Mouse (Mus musculus) cerebellum, adult 18-20 months (tissue): Measurements from ENCODE around the gene Akr1c12.
A peak's percentile ranks its signal among the peaks of the same experiment; 100 is the strongest.
"Not testable (repeated sequence)": the region's sequence is repeated elsewhere in the genome, so short reads cannot be mapped to it uniquely, and the experiment has no call there.

Experiments
- DNase-seq, 2 experiments: peaks; one replicate each; pipeline ENCODE4 v3.0.0; 2021

Akr1c12 gene

GRCm38 (mm10) chr13:4279284-4279683 is at the start of gene Akr1c12:
Gene Akr1c12, minus strand, starts transcription at chr13:4279433.
- no peak for DNase-seq

DNA sequence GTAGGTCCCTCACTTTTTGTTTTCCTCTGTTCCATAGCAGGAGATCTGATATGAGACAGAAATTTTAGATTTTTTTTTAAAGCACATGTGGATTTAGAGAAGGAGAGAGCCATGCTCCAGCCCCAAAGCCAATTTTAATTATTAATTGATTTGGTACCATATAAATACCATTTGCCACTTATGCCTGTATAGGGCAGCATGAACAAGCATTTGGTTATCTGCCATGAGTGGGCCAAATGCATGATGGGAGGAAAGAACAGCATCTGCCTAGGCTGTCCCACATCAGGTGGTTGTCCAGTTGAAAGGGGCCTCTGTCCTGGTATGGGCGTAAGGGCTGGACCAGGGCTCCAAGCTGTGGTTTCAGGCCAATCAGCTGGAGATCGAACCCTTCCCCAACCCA is 39.5 kb upstream of the Akr1c12 start:
- DNase-seq: no peak

GRCm38 (mm10) chr13:4313907-4314306 is 34.7 kb upstream of the Akr1c12 start:
- DNase-seq: no peak

DNA sequence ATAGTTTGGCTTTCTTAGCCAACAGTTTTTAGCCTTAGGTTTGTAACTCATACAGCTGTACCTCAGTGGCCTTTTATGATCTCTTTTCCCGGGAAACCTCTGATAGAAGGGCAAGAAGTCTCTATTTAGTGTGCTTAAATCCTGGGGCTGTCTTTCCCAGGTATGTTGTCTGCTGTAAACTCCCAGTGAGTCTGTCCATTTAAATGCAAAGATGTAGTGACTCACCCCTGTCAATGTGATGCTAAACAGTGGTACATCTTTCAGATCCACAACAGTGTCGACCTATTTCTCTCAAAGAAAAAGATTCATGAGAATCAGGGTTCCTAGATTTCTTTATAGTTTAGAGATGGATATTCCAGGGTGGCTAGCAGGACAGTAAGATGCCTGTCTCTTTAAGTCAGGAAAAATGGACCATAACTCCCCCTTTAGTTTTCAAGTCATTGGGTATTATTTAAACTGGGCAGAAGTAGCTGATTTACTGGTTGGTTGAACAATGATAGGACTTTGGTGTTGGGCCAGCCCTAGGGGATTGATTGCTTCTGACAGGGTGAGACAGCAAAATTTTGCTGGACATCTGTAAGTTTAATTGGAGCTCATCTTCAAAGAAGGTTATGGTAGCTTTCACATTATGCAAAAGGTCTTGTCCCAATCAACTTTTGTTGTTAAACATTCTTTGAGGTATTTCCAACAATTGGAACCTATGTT is 25.8 kb upstream of the Akr1c12 start:
- no peak for DNase-seq

GRCm38 (mm10) chr13:4296991-4297390 is 17.8 kb upstream of the Akr1c12 start:
- no peak for DNase-seq

DNA sequence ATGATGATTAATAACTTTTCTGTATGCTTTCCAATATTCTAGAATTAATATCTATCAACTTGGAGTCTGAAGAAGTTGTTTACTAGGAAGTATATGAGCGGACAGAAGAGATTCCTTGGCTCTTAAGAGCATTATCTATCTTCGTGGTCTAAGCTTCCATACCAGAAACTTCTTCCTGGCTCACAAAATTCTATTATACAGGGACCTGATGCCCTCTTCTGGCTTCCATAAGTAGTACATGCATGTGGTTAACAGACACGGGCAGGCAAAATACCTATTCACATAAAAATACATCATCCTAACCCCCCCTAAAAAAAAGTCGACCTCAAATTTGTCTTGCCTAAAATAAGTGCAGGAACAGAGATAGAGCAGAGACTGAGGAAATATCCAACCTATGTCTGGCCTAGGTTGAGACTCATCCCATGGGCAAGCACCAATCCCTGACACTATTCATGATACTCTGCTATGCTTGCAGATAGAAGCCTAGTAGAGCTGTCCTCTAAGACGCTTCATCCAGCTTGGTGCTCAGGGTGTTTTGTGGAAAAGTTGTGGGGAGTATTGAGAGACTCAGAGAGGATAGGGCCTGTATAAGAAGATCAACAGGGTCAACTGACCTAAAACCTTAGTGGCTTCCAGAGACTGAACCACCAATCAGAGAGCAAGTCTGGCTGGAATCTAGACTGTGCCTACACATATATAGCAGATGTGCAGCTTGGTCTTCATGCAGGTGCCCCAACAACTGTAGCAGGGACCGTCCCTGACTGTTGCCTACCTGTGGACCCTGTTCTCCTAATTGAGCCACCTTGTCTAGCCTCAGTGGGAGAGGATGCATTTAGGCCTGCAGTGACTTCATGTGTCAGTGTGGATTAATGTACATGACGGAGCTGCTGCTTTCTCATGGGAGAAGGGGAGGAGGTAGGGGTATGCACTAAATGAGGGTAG is 2.5 kb upstream of the Akr1c12 start:
- peak; percentile 4 for DNase-seq

DNA sequence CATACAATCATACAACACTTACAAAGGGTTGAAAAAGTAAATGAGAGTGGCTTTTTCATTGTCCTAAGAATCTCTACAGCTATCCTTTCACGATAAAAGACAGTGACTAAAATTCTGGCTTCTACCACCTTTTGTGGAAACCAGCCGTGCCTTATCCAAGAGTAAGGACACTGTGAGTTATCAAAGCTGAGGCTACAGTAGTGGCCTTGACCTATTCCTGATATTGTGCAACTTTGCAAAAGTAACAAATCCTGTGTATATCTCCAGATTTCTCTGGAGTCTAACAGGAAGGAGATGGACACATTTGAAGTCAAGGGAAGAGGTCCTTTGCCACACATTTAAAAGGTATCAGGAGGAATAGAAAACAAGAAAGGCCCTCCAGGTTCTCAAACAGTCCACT is 1.7 kb downstream of the Akr1c12 start:
- DNase-seq: no peak

- DNase-seq: no peak
These were observed 8.4 kb downstream of the Akr1c12 start for GRCm38 (mm10) chr13:4270860-4271259.

- not testable (repeated sequence) for DNase-seq
These were observed 13.8 kb downstream of the Akr1c12 start for GRCm38 (mm10) chr13:4265455-4265854.

GRCm38 (mm10) chr13:4265047-4265446 is 14.2 kb downstream of the Akr1c12 start:
- DNase-seq: no peak

GRCm38 (mm10) chr13:4264612-4265011 is 14.6 kb downstream of the Akr1c12 start:
- no peak for DNase-seq

DNA sequence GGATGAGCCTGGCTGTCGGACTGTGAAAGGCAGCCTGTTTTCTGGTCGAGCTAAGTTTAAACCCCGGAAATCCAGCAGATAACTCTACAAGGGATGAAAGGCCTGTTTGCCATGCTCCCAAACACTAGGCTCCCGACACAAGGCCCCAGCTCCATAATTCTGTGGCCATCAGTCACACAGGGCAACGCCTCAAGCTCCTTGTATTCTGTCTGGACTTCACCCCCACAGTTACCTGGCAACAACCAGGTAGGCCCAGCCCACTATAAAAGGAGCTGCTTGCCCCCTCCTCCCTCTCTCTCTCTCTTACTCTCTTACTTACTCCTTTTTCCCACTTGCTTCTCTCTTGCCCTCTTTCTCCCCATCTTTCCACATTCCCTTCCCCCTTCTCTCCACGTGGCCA is 21.9 kb downstream of the Akr1c12 start:
- DNase-seq: no peak

- DNase-seq: not testable (repeated sequence)
These were observed 22.3 kb downstream of the Akr1c12 start for GRCm38 (mm10) chr13:4256894-4257293.

- DNase-seq: no peak
These were observed 29.9 kb downstream of the Akr1c12 start for GRCm38 (mm10) chr13:4249347-4249746.

DNA sequence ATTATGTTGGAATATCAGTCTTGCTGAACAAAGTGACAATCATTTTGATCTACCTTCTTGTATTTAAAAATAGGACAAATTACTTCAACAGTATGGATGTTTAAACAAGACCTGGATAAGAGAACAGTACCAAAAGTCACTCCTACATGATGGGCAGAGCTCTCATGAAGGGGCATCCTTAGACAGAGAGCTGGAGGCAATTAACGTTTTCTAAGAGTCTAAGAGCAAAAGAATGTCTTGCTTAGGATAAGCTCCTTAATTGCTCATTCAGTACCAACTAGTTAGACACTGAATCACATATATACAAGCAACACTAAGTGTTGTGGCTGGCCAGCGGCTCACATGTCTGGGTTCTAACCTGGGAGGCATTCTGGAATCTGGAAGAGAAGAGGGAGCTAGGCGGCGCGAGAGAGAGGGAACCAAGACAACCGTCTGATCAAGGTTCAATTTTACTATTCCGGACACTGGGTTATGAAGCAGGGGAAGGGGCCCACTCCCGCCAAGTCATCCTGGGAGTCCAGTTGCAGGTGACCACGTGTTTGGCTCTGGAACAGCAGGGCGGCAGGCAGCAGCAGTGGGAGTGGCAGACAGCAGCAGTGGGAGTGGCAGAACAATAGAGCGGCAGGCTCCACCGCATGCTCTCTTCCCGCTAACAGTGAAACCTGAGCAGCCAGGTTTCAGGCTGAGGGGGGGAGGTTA is 34.2 kb downstream of the Akr1c12 start:
- DNase-seq: no peak

GRCm38 (mm10) chr13:4233536-4234172 is 45.6 kb downstream of the Akr1c12 start:
- DNase-seq: no peak

DNA sequence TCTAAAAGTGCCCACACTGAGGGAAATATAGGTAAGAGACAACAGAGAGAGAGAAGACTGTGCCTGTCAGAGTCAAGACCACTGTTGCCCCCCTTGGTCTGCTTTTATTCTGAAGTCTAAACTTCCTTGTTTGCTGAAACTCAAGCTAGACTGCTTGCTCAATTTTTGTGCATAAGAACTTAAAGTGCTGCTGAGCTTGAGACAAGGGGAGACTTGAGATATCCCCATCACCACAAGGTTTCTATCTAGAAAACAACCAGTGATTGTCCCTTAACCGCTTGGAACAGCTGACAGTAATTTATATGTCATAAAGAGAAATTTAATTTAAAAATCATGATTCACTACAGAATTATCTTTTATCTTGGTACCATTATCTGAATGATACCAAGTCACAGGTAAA is 46.1 kb downstream of the Akr1c12 start:
- no peak for DNase-seq

DNA sequence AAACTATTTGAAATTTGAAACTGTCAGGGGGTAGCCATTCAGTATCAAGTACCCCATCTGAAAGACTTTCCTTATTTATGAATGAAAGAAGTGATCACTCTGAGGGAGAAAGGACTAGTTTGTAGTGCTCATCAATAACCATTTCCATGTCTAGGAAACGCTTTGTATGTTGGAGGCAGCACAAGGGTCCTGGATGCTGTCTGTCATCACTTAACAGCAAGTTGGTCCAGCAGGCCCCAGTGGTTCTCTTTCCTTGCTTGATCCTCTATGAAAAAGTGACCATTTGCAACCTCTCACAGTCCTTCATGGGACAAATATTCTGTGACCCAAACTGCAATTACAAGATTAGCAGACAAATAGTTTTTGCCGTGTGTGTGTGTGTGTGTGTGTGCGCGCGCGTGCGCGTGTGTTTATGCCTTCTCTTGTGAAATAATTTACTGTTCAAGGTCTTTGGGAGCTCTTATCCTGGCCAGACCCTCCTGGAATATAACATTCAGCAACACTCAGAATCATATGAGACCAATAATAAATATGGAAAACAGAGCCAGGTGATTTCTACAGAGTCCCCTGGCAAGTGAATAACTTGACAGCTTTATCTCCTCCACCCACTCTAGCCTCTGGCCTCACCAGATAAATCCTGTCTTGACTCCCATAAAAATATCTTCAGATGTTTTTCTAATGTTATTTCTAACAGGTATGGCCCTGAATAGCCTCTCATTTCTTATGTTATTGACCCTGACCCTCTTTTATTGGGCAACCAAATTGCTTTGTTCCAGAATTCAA is 48.2 kb downstream of the Akr1c12 start:
- DNase-seq: no peak

GRCm38 (mm10) chr13:4228441-4228840 is 50.8 kb downstream of the Akr1c12 start, which contains the start of gene Akr1c19:
Gene Akr1c19, plus strand, starts transcription at chr13:4228700.
- DNase-seq: no peak
